Mouse (Mus musculus): ENCODE measurements around the gene Dad1.

DNA sequence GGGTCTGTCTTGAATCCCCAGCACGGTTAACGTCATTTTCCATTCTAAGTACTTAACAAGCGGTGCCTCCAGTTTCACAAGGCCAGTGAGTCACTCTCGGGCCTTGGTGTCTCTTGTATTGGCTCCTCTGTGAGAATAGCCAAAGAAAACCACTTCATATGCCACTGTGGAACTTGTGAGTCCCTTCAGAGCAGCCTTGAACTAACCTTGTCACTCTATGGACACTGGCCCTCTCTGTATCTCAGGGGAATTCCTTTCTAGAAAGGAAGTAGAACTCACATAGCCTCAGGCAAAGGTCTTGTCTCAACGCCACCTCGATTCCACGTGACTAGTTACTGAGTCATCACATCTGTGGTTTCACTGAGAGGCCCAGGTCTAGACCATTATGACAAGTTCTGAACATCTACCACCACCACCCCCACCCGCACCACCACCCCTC is 31.6 kb downstream of the Dad1 start:
- TF ChIP-seq POLR2A (IDR thresholded peaks at IDR 0.05; ENCODE audit: borderline replicate concordance, extremely low read depth, low read depth, low read length), result no peak
- no peak for TF ChIP-seq CTCF (IDR thresholded peaks at IDR 0.05; ENCODE audit: insufficient read depth, low read length)

All from lung, adult 2 months (tissue).